In genomic region chr15:99585741-99586140, GRCm38 (mm10) we compare ENCODE assay signal across 23 mouse cellular contexts. TPM values are rescaled to one million over a fixed set of nuclear protein-coding genes. Genes with fewer than 3 reads are reported as not detected.
"Had no signal": no experiment of that assay in that cellular context is flagged by ENCODE, and none has a peak within 500 bp of the region (broad histone marks: within the 10 kb centered on the region; RNA-seq: fewer than 3 reads in every experiment).

No protein-coding gene starts in this region.

- DNase-seq: kidney, postnatal 36 days; layer of hippocampus, adult 9-11 months; lung, embryonic 14.5 days; lung, postnatal 10 days; lung, postnatal 4 days; midbrain, embryonic 14.5 days; right cerebral cortex, postnatal 4 days; spleen, adult 18-20 months; thymus, adult 2 months; thymus, postnatal 25 days had no signal

- H3K4me2 ChIP-seq: liver, embryonic 11.5 days; liver, embryonic 15.5 days had no signal

- H3K27ac ChIP-seq: kidney, postnatal 0 days; left cerebral cortex, adult 2 months; limb, embryonic 10.5 days; liver, embryonic 15.5 days; neural tube, embryonic 12.5 days had no signal

- H3K9ac ChIP-seq: liver, embryonic 15.5 days; lung, embryonic 14.5 days; neural tube, embryonic 12.5 days had no signal

- H3K36me3 ChIP-seq: limb, embryonic 10.5 days; liver, embryonic 15.5 days; midbrain, embryonic 10.5 days; neural tube, embryonic 12.5 days had no signal

- H3K4me3 ChIP-seq: left cerebral cortex, adult 2 months; liver, embryonic 15.5 days; neural tube, embryonic 12.5 days had no signal

- H3K9me3 ChIP-seq: limb, embryonic 10.5 days; liver, embryonic 15.5 days; midbrain, embryonic 10.5 days; neural tube, embryonic 12.5 days had no signal

RNA-seq across cellular contexts. Expression of gene Aqp5, which starts 4.8 kb away (rescaled TPM):
- total RNA-seq: layer of hippocampus, adult 18-20 months; megakaryocyte, adult 5-6 weeks; neutrophil, adult 5-6 weeks had no signal
- polyA plus RNA-seq: limb, embryonic 10.5 days; midbrain, embryonic 10.5 days had no signal

RNA-seq across cellular contexts. Expression of gene Aqp2, which starts 6.9 kb away (rescaled TPM):
- total RNA-seq: layer of hippocampus, adult 18-20 months; megakaryocyte, adult 5-6 weeks; neutrophil, adult 5-6 weeks had no signal
- polyA plus RNA-seq: limb, embryonic 10.5 days; limb, embryonic 14.5 days; liver, embryonic 11.5 days; liver, embryonic 15.5 days; lung, embryonic 14.5 days; midbrain, embryonic 10.5 days; midbrain, embryonic 14.5 days; neural tube, embryonic 12.5 days; stomach, embryonic 14.5 days; urinary bladder, adult 2 months had no signal

RNA-seq across cellular contexts. Expression of gene Aqp6, which starts 15.5 kb away (rescaled TPM):
- total RNA-seq: layer of hippocampus, adult 18-20 months; megakaryocyte, adult 5-6 weeks; neutrophil, adult 5-6 weeks had no signal
- polyA plus RNA-seq: limb, embryonic 10.5 days; liver, embryonic 11.5 days; liver, embryonic 15.5 days; lung, embryonic 14.5 days; midbrain, embryonic 10.5 days; stomach, embryonic 14.5 days had no signal

RNA-seq across cellular contexts. Expression of gene Faim2, which starts 57.8 kb away (rescaled TPM):
- total RNA-seq: neutrophil, adult 5-6 weeks had no signal
- polyA plus RNA-seq: limb, embryonic 10.5 days had no signal
